Mouse (Mus musculus): ENCODE results near the gene Aldh3b2. TPM values are rescaled to one million over a fixed set of nuclear protein-coding genes. Genes with fewer than 3 reads are reported as not detected.
A peak's percentile ranks its signal among the peaks of the same experiment; 100 is the strongest.

The Aldh3b2 gene
- polyA plus RNA-seq, 1 experiment from 2014 or later: 2.6 TPM

GRCm38 (mm10) chr19:3928779-3929178, 43.3 kb upstream of the Aldh3b2 start:
- no peak for DNase-seq (ENCODE audit: low spot score)
- H3K9ac ChIP-seq (ENCODE audit: low read length): no peak overlapping the region
- no peak overlapping the region for H3K27ac ChIP-seq (replicated peaks; ENCODE audit: low read depth, low read length)
- no peaks in the 10 kb centered on the region for H3K27me3 ChIP-seq (ENCODE audit: control insufficient read depth, insufficient read depth, low read length)
- 87% methylated on average over 4 of the region's 4 CpGs for WGBS
- no peak overlapping the region for H3K4me3 ChIP-seq (ENCODE audit: low read depth, low read length)
- no peak overlapping the region for H3K4me2 ChIP-seq (ENCODE audit: low read depth, severe bottlenecking)
- no peaks in the 10 kb centered on the region for H3K36me3 ChIP-seq (ENCODE audit: control insufficient read depth, insufficient read depth, low read length)
- no peak for ATAC-seq (ENCODE audit: insufficient number of reproducible peaks, low FRiP score, low TSS enrichment, low read depth)
- H3K4me1 ChIP-seq (ENCODE audit: control insufficient read depth, insufficient read depth, low read length): no peaks in the 10 kb centered on the region
- H3K9me3 ChIP-seq (ENCODE audit: control insufficient read depth, low read length): no peaks in the 10 kb centered on the region

GRCm38 (mm10) chr19:3929211-3929941, 42.8 kb upstream of the Aldh3b2 start, which contains the start of gene Aldh3b1:
Gene Aldh3b1, minus strand, starts transcription at chr19:3929808.
- Histone ChIP-seq H3K27ac (replicated peaks; ENCODE audit: low read depth, low read length) (no peak within 1 kb of the TSS), H3K4me3 (ENCODE audit: low read depth, low read length) (no peak within 1 kb of the TSS), H3K4me1 (ENCODE audit: control insufficient read depth, insufficient read depth, low read length) (no peaks in the 10 kb centered on the region), H3K36me3 (ENCODE audit: control insufficient read depth, insufficient read depth, low read length) (no peaks in the 10 kb centered on the region), H3K27me3 (ENCODE audit: control insufficient read depth, insufficient read depth, low read length) (no peaks in the 10 kb centered on the region), H3K9ac (ENCODE audit: low read length) (no peak within 1 kb of the TSS), H3K4me2 (ENCODE audit: low read depth, severe bottlenecking) (no peak within 1 kb of the TSS), H3K9me3 (ENCODE audit: control insufficient read depth, low read length) (no peaks in the 10 kb centered on the region)
- no peak for DNase-seq (ENCODE audit: low spot score)
- ATAC-seq (ENCODE audit: insufficient number of reproducible peaks, low FRiP score, low TSS enrichment, low read depth): no peak
- WGBS: 72% methylated on average over 12 of the region's 12 CpGs

GRCm38 (mm10) chr19:3930262-3931057, 41.7 kb upstream of the Aldh3b2 start:
- H3K9me3 ChIP-seq (ENCODE audit: control insufficient read depth, low read length): no peaks in the 10 kb centered on the region
- ATAC-seq (ENCODE audit: insufficient number of reproducible peaks, low FRiP score, low TSS enrichment, low read depth) (no peak), DNase-seq (ENCODE audit: low spot score) (no peak)
- H3K36me3 ChIP-seq (ENCODE audit: control insufficient read depth, insufficient read depth, low read length): no peaks in the 10 kb centered on the region
- no peak overlapping the region for H3K4me3 ChIP-seq (ENCODE audit: low read depth, low read length)
- WGBS: 78% methylated on average over 21 of the region's 21 CpGs
- H3K9ac ChIP-seq (ENCODE audit: low read length): no peak overlapping the region
- H3K27ac ChIP-seq (replicated peaks; ENCODE audit: low read depth, low read length): no peak overlapping the region
- 0 out of 2 replicates have a peak, but pooled peaks cover 4% of the 10 kb centered on the region for H3K4me1 ChIP-seq (ENCODE audit: control insufficient read depth, insufficient read depth, low read length)
- H3K27me3 ChIP-seq (ENCODE audit: control insufficient read depth, insufficient read depth, low read length): no peaks in the 10 kb centered on the region
- no peak overlapping the region for H3K4me2 ChIP-seq (ENCODE audit: low read depth, severe bottlenecking)

GRCm38 (mm10) chr19:3931716-3932115, 40.4 kb upstream of the Aldh3b2 start:
- Histone ChIP-seq H3K9me3 (ENCODE audit: control insufficient read depth, low read length) (no peaks in the 10 kb centered on the region), H3K4me2 (ENCODE audit: low read depth, severe bottlenecking) (no peak overlapping the region), H3K4me3 (ENCODE audit: low read depth, low read length) (no peak overlapping the region), H3K27ac (replicated peaks; ENCODE audit: low read depth, low read length) (no peak overlapping the region), H3K36me3 (ENCODE audit: control insufficient read depth, insufficient read depth, low read length) (no peaks in the 10 kb centered on the region), H3K9ac (ENCODE audit: low read length) (no peak overlapping the region), H3K27me3 (ENCODE audit: control insufficient read depth, insufficient read depth, low read length) (no peaks in the 10 kb centered on the region), H3K4me1 (ENCODE audit: control insufficient read depth, insufficient read depth, low read length) (0 out of 2 replicates have a peak, but pooled peaks cover 7% of the 10 kb centered on the region)
- no peak for ATAC-seq (ENCODE audit: insufficient number of reproducible peaks, low FRiP score, low TSS enrichment, low read depth)
- DNase-seq (ENCODE audit: low spot score): no peak
- WGBS: 91% methylated on average over 9 of the region's 9 CpGs

GRCm38 (mm10) chr19:3935032-3935895, 36.9 kb upstream of the Aldh3b2 start, which contains the start of gene Unc93b1:
Gene Unc93b1, plus strand, starts transcription at chr19:3935186.
- H3K27me3 ChIP-seq (ENCODE audit: control insufficient read depth, insufficient read depth, low read length): no peaks in the 10 kb centered on the region
- H3K9me3 ChIP-seq (ENCODE audit: control insufficient read depth, low read length): no peaks in the 10 kb centered on the region
- WGBS: 5% methylated on average over 41 of the region's 42 CpGs
- ATAC-seq (ENCODE audit: insufficient number of reproducible peaks, low FRiP score, low TSS enrichment, low read depth): peak; percentile 84
- 0 out of 2 replicates have a peak, but pooled peaks cover 7% of the 10 kb centered on the region for H3K4me1 ChIP-seq (ENCODE audit: control insufficient read depth, insufficient read depth, low read length)
- peak; percentile 74 for DNase-seq (ENCODE audit: low spot score)
- no peaks in the 10 kb centered on the region for H3K36me3 ChIP-seq (ENCODE audit: control insufficient read depth, insufficient read depth, low read length)
- H3K4me3 ChIP-seq (ENCODE audit: low read depth, low read length): peak within 1 kb of the TSS; percentile 45
- peak within 1 kb of the TSS; percentile 80 for H3K4me2 ChIP-seq (ENCODE audit: low read depth, severe bottlenecking)
- H3K27ac ChIP-seq (replicated peaks; ENCODE audit: low read depth, low read length): no peak within 1 kb of the TSS
- H3K9ac ChIP-seq (ENCODE audit: low read length): peak within 1 kb of the TSS; percentile 55

GRCm38 (mm10) chr19:3935896-3936850, 36.0 kb upstream of the Aldh3b2 start:
- Histone ChIP-seq H3K27ac (replicated peaks; ENCODE audit: low read depth, low read length) (no peak overlapping the region), H3K4me1 (ENCODE audit: control insufficient read depth, insufficient read depth, low read length) (0 out of 2 replicates have a peak, but pooled peaks cover 7% of the 10 kb centered on the region), H3K4me2 (ENCODE audit: low read depth, severe bottlenecking) (peak overlapping the region; percentile 80), H3K4me3 (ENCODE audit: low read depth, low read length) (peak overlapping the region; percentile 45), H3K9ac (ENCODE audit: low read length) (peak overlapping the region; percentile 55), H3K36me3 (ENCODE audit: control insufficient read depth, insufficient read depth, low read length) (no peaks in the 10 kb centered on the region), H3K27me3 (ENCODE audit: control insufficient read depth, insufficient read depth, low read length) (no peaks in the 10 kb centered on the region), H3K9me3 (ENCODE audit: control insufficient read depth, low read length) (no peaks in the 10 kb centered on the region)
- WGBS: 8% methylated on average over 22 of the region's 22 CpGs
- no peak for ATAC-seq (ENCODE audit: insufficient number of reproducible peaks, low FRiP score, low TSS enrichment, low read depth)
- DNase-seq (ENCODE audit: low spot score): peak; percentile 65

- no peak for ATAC-seq (ENCODE audit: insufficient number of reproducible peaks, low FRiP score, low TSS enrichment, low read depth)
- H3K9me3 ChIP-seq (ENCODE audit: control insufficient read depth, low read length): no peaks in the 10 kb centered on the region
- H3K4me1 ChIP-seq (ENCODE audit: control insufficient read depth, insufficient read depth, low read length): no peaks in the 10 kb centered on the region
- no peaks in the 10 kb centered on the region for H3K27me3 ChIP-seq (ENCODE audit: control insufficient read depth, insufficient read depth, low read length)
- no peak overlapping the region for H3K27ac ChIP-seq (replicated peaks; ENCODE audit: low read depth, low read length)
- H3K9ac ChIP-seq (ENCODE audit: low read length): no peak overlapping the region
- no peak overlapping the region for H3K4me2 ChIP-seq (ENCODE audit: low read depth, severe bottlenecking)
- no peaks in the 10 kb centered on the region for H3K36me3 ChIP-seq (ENCODE audit: control insufficient read depth, insufficient read depth, low read length)
- no peak for DNase-seq (ENCODE audit: low spot score)
- WGBS: 84% methylated on average over 7 of the region's 7 CpGs
- H3K4me3 ChIP-seq (ENCODE audit: low read depth, low read length): no peak overlapping the region
Measured at GRCm38 (mm10) chr19:3942315-3942714, 29.8 kb upstream of the Aldh3b2 start.

Measured in limb, embryonic 11.5 days (tissue).